Mouse (Mus musculus) liver, embryonic 13.5 days (tissue): ENCODE results near the gene Cdc42bpg. TPM values are rescaled to one million over a fixed set of nuclear protein-coding genes. Genes with fewer than 3 reads are reported as not detected.
"Not testable (repeated sequence)": the region's sequence is repeated elsewhere in the genome, so short reads cannot be mapped to it uniquely, and the experiment has no call there.

Experiments used
- ATAC-seq: fragments of 200-750 bp; cut with Nextera tagmentation; 2 replicates; pipeline ENCODE4 v1.8.0; 2017; ENCODE audit warnings: low read depth, mild to moderate bottlenecking, moderate number of reproducible peaks, moderate library complexity
- DNase-seq: peaks from one replicate; pipeline ENCODE4 v3.0.0; 2022
- H3K27ac ChIP-seq: fragments of 300-500 bp; sonication (generic); 2 replicates; pipeline ENCODE4 v1.5.1; 2015; ENCODE audit warnings: moderate library complexity, mild to moderate bottlenecking, inconsistent platforms
- H3K27me3 ChIP-seq: fragments of 300-500 bp; sonication (generic); 2 replicates; pipeline ENCODE4 v1.6.1; 2015; ENCODE audit warnings: mild to moderate bottlenecking, inconsistent platforms
- H3K36me3 ChIP-seq: fragments of 300-500 bp; sonication (generic); 2 replicates; pipeline ENCODE4 v1.6.1; 2015; ENCODE audit warnings: mild to moderate bottlenecking, inconsistent platforms
- H3K4me1 ChIP-seq: fragments of 300-500 bp; sonication (generic); replicated peaks from 2 replicates; pipeline ENCODE4 v1.6.1; 2015; ENCODE audit warnings: inconsistent platforms
- H3K4me2 ChIP-seq: fragments of 300-500 bp; sonication (generic); 2 replicates; pipeline ENCODE4 v1.6.1; 2015; ENCODE audit warnings: inconsistent platforms, mild to moderate bottlenecking, moderate library complexity
- H3K4me3 ChIP-seq: fragments of 300-500 bp; sonication (generic); replicated peaks from 2 replicates; pipeline ENCODE4 v1.5.1; 2015; ENCODE audit warnings: mild to moderate bottlenecking, inconsistent platforms
- H3K9ac ChIP-seq: fragments of 300-500 bp; sonication (generic); 2 replicates; pipeline ENCODE4 v1.6.1; 2015; ENCODE audit warnings: mild to moderate bottlenecking, inconsistent platforms
- H3K9me3 ChIP-seq: fragments of 300-500 bp; sonication (generic); replicated peaks from 2 replicates; pipeline ENCODE4 v1.6.1; 2016; ENCODE audit warnings: inconsistent platforms
- WGBS: fragments of 180-500 bp; shearing (Covaris S2); methylation state at CpG from one replicate; pipeline ENCODE4 v1.1.7; 2015; ENCODE audit not compliant: insufficient replicate concordance; 5-methylcytosine and 5-hydroxymethylcytosine counted together
- polyA plus RNA-seq: library from polyadenylated mRNA; unstranded; fragments of >200 nt; fragmentation: Nextera tagmentation; extraction: Ambion mirVana; gene quantifications from 2 replicates; pipeline ENCODE4 v1.2.1, GENCODE M21; 2015

Cdc42bpg gene
- polyA plus RNA-seq, 1 experiment from 2014 or later: 0.16 TPM

GRCm38 (mm10) chr19:6311783-6312182, 5.5 kb downstream of the Cdc42bpg start:
- H3K9me3 ChIP-seq, H3K4me2 ChIP-seq, ATAC-seq, H3K4me3 ChIP-seq, H3K9ac ChIP-seq, H3K27ac ChIP-seq, DNase-seq, H3K27me3 ChIP-seq: not testable (repeated sequence)
- peaks cover 20% of the 10 kb centered on the region for H3K4me1 ChIP-seq
- 78% methylated on average over 3 of the region's 3 CpGs for WGBS
- peaks cover 53% of the 10 kb centered on the region for H3K36me3 ChIP-seq

GRCm38 (mm10) chr19:6313796-6314195, 7.5 kb downstream of the Cdc42bpg start:
- Histone ChIP-seq H3K9ac (no peak overlapping the region), H3K4me2 (no peak overlapping the region), H3K36me3 (peaks cover 73% of the 10 kb centered on the region), H3K27me3 (no peaks in the 10 kb centered on the region), H3K4me3 (no peak overlapping the region), H3K9me3 (no peaks in the 10 kb centered on the region), H3K27ac (no peak overlapping the region), H3K4me1 (peaks cover under 1% of the 10 kb centered on the region; the same call in 1 of the 2 replicates)
- ATAC-seq (no peak), DNase-seq (no peak)
- WGBS: 84% methylated on average over 8 of the region's 8 CpGs

- no peak overlapping the region for H3K9ac ChIP-seq
These were observed 8.3 kb downstream of the Cdc42bpg start for GRCm38 (mm10) chr19:6314513-6314912.

GRCm38 (mm10) chr19:6315573-6315972, 9.3 kb downstream of the Cdc42bpg start:
- Histone ChIP-seq H3K4me1 (no peaks in the 10 kb centered on the region), H3K4me2 (no peak overlapping the region), H3K36me3 (peaks cover 84% of the 10 kb centered on the region), H3K9ac (no peak overlapping the region), H3K9me3 (no peaks in the 10 kb centered on the region), H3K27me3 (no peaks in the 10 kb centered on the region), H3K27ac (no peak overlapping the region), H3K4me3 (no peak overlapping the region)
- no peak for DNase-seq
- no peak for ATAC-seq
- WGBS: 82% methylated on average over 14 of the region's 14 CpGs

More at GRCm38 (mm10) chr19:6314513-6314912, 8.3 kb downstream of the Cdc42bpg start:
- H3K27me3 ChIP-seq: no peaks in the 10 kb centered on the region
- DNase-seq (no peak), ATAC-seq (no peak)
- 74% methylated on average over 8 of the region's 8 CpGs for WGBS
- no peaks in the 10 kb centered on the region for H3K9me3 ChIP-seq
- peaks cover 80% of the 10 kb centered on the region for H3K36me3 ChIP-seq
- no peak overlapping the region for H3K4me2 ChIP-seq
- H3K4me1 ChIP-seq: no peaks in the 10 kb centered on the region
- H3K27ac ChIP-seq: no peak overlapping the region
- no peak overlapping the region for H3K4me3 ChIP-seq

- peaks cover 9% of the 10 kb centered on the region for H3K4me1 ChIP-seq
- no peak overlapping the region for H3K4me2 ChIP-seq
- H3K9ac ChIP-seq: no peak overlapping the region
- no peaks in the 10 kb centered on the region for H3K9me3 ChIP-seq
- no peak overlapping the region for H3K27ac ChIP-seq
- DNase-seq (no peak), ATAC-seq (no peak)
- H3K27me3 ChIP-seq: no peaks in the 10 kb centered on the region
- peaks cover 91% of the 10 kb centered on the region for H3K36me3 ChIP-seq
- H3K4me3 ChIP-seq: no peak overlapping the region
- 83% methylated on average over 12 of the region's 12 CpGs for WGBS
These were observed 11.9 kb downstream of the Cdc42bpg start for GRCm38 (mm10) chr19:6318145-6318544.

GRCm38 (mm10) chr19:6321358-6321757, 15.1 kb downstream of the Cdc42bpg start:
- no peak for ATAC-seq
- WGBS: 60% methylated on average over 8 of the region's 8 CpGs
- Histone ChIP-seq H3K36me3 (peaks cover 63% of the 10 kb centered on the region), H3K4me3 (no peak overlapping the region), H3K4me1 (peaks cover 9% of the 10 kb centered on the region), H3K4me2 (no peak overlapping the region), H3K9me3 (no peaks in the 10 kb centered on the region), H3K27me3 (no peaks in the 10 kb centered on the region), H3K9ac (no peak overlapping the region), H3K27ac (no peak overlapping the region)
- DNase-seq: no peak

GRCm38 (mm10) chr19:6321786-6322621, 15.7 kb downstream of the Cdc42bpg start:
- Histone ChIP-seq H3K27me3 (no peaks in the 10 kb centered on the region), H3K4me2 (no peak overlapping the region), H3K9me3 (no peaks in the 10 kb centered on the region), H3K36me3 (peaks cover 56% of the 10 kb centered on the region), H3K4me3 (no peak overlapping the region), H3K4me1 (peaks cover 9% of the 10 kb centered on the region), H3K27ac (no peak overlapping the region), H3K9ac (no peak overlapping the region)
- DNase-seq (no peak), ATAC-seq (no peak)
- WGBS: 80% methylated on average over 33 of the region's 33 CpGs

GRCm38 (mm10) chr19:6324751-6325150, 18.5 kb downstream of the Cdc42bpg start:
- 74% methylated on average over 9 of the region's 9 CpGs for WGBS
- Histone ChIP-seq H3K27me3 (no peaks in the 10 kb centered on the region), H3K27ac (no peak overlapping the region), H3K9ac (no peak overlapping the region), H3K4me1 (peaks cover 9% of the 10 kb centered on the region), H3K4me2 (no peak overlapping the region), H3K9me3 (no peaks in the 10 kb centered on the region), H3K4me3 (no peak overlapping the region), H3K36me3 (peaks cover 30% of the 10 kb centered on the region)
- ATAC-seq: no peak
- no peak for DNase-seq

GRCm38 (mm10) chr19:6331178-6331577, 24.9 kb downstream of the Cdc42bpg start:
- no peak for DNase-seq
- no peak for ATAC-seq
- Histone ChIP-seq H3K4me3 (no peak overlapping the region), H3K27ac (0 out of 2 replicates have a peak overlapping the region, but pooled peaks have one; percentile 3), H3K27me3 (no peaks in the 10 kb centered on the region), H3K9ac (peak overlapping the region; percentile 28; the same call in 1 of the 2 replicates), H3K9me3 (no peaks in the 10 kb centered on the region), H3K4me1 (peaks cover 36% of the 10 kb centered on the region), H3K36me3 (no peaks in the 10 kb centered on the region), H3K4me2 (peak overlapping the region; percentile 54)
- WGBS: 16% methylated on average over 5 of the region's 5 CpGs

- 0 out of 2 replicates have a peak overlapping the region, but pooled peaks have one; percentile 15 for H3K4me3 ChIP-seq
- 25% methylated on average over 13 of the region's 13 CpGs for WGBS
- no peak for ATAC-seq
These were observed 25.7 kb downstream of the Cdc42bpg start for GRCm38 (mm10) chr19:6331719-6332516.

More at GRCm38 (mm10) chr19:6331719-6332516, 25.7 kb downstream of the Cdc42bpg start:
- peak overlapping the region; percentile 54 for H3K4me2 ChIP-seq
- H3K9me3 ChIP-seq: no peaks in the 10 kb centered on the region
- 0 out of 2 replicates have a peak overlapping the region, but pooled peaks have one; percentile 28 for H3K9ac ChIP-seq
- no peaks in the 10 kb centered on the region for H3K27me3 ChIP-seq
- DNase-seq: peak; percentile 54
- peaks cover 3% of the 10 kb centered on the region for H3K36me3 ChIP-seq
- no peak overlapping the region for H3K27ac ChIP-seq
- peaks cover 44% of the 10 kb centered on the region for H3K4me1 ChIP-seq
